Mouse (Mus musculus) NIH3T3 (cell line): ENCODE measurements around the gene Pgam5.
A peak's percentile ranks its signal among the peaks of the same experiment; 100 is the strongest.

Source experiments
- DNase-seq: peaks from one replicate; pipeline ENCODE4 v3.0.0-alpha.2; 2012; ENCODE audit warnings: low read depth

Pgam5 gene

GRCm38 (mm10) chr5:110230401-110230779 lies 39.3 kb downstream of the Pgam5 start:
- DNase-seq = no peak

DNA sequence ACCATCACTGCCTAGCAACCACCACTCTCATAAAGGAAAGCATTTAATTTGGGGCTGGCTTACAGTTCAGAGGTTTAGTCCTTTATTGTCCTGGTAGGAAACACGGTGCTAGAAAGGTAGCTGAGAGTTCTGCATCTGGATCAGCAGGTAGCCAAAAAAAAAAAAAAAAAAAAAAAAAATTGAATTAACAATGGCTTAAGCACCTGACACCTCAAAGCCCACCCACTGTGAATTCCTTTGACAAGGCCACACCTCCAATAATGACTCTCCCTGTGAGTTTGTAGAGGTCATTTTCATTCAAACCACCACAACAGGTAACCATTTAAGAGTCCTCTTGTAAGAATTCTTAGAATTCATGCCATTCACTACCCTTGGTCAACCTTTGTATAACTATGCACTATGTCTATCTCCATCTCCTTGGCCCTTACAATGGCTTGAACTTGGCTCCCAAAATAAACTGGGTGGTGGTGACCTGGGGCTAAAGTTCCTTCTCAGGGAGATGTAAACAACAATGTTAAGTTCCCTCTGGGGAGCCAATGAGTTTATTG lies 42.3 kb downstream of the Pgam5 start:
- DNase-seq = no peak

DNA sequence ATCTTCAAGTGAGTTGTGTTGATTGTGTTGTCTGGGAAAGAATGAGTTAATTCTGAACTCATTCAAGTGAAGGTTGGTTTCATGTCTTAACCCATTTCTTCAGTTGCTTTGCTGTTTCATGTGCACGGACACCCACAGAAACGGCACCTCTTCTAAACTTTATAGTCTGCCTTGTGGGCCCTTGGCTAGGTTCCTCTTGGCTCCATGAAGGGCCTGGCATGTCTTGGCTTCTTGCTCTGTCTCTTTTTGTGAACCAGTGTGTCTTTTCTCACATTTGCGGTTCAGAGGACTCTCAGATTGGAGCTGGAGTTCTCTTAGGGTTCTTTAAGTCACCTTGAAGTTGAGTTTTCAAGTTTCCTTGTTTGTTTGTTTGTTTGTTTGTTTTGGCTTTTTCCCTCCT lies 44.7 kb downstream of the Pgam5 start:
- no peak for DNase-seq

- no peak for DNase-seq
These were observed 47.0 kb downstream of the Pgam5 start for GRCm38 (mm10) chr5:110222757-110223156.

DNA sequence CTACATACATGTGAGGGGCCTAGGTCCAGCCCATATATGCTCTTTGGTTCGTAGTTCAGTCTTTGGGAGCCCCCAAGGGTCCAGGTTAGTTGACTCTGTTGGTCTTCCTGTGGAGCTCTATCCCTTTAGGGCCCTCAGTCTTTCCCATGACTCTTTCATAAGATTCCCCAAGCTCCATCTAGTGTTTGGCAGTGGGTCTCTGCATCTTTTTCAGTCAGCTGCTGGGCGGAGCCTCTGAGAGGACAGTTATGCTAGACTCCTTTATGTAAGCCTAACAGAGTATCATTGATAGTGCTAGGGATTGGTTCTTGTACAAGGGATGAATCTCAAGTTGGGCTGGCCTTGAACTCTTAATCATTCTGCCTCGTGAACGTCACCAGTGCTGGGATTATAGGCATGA lies 49.4 kb downstream of the Pgam5 start:
- DNase-seq = peak; percentile 21

GRCm38 (mm10) chr5:110216780-110217179 lies 52.9 kb downstream of the Pgam5 start:
- DNase-seq = no peak

DNA sequence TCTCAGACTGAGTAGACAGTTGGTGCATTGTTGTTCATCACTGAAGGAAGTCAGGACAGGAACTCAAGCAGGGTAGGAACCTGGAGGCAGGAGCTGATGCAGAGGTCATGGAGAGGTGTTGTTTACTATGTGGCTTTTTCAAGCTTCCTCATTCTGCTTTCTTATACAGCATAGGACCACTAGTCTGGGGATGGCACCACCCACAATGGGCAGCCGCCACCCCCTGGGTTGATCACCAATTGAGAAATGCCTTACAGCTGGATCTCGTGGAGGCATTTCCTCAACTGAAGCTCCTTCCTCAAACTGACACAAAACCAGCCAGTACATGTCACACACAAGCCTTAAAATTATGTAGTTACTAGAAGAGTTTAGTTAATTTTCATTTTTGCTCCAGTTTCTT lies 58.4 kb downstream of the Pgam5 start:
- DNase-seq = no peak
